Mouse (Mus musculus): ENCODE measurements around the gene Spag7.
A peak's percentile ranks its signal among the peaks of the same experiment; 100 is the strongest.

The Spag7 gene

GRCm38 (mm10) chr11:70679894-70680293 is 10.7 kb upstream of the Spag7 start:
- no peak for DNase-seq

DNA sequence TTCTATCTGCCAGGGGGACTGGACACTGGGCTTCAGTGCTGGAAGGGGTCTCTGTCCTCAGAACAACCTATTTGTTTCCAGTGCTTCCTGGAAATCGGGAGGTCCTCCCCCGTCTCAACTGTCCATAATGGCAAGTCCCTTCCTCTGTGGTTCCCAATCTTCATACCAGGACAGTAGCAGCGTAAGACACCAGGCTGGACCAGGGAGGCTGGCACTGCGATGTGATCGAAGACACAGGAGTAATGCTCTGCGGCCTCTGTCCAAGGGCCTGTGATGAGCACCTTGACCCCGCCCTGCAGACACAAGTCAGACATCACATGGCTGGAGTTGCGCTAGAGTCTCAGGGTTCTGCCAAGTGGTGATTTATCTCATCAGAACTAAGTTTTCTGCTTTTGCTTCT is 10.1 kb upstream of the Spag7 start:
- DNase-seq, result no peak

GRCm38 (mm10) chr11:70678576-70678975 is 9.4 kb upstream of the Spag7 start:
- no peak for DNase-seq

- no peak for DNase-seq
These were observed 8.9 kb upstream of the Spag7 start for GRCm38 (mm10) chr11:70678092-70678491.

DNA sequence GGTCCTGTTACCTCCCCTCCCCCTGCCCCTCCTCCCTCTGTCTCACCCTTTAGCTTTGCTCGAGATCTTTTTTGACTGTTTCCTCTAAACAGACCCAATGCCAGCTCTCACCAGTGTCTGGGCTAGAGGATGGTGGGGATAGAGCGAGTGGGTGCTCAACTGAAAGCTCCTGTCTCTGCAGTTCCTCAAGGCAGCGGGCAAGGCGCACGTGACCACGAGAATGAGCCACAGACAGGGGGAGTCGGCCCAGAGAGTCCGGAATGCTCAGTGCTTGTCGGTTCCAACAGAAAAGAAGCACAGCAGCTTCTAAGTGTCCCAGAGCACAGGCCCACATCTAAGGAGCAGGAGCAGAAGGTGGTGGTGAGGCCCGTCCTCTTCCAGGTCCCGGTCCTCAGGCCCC is 5.3 kb upstream of the Spag7 start:
- no peak for DNase-seq

DNA sequence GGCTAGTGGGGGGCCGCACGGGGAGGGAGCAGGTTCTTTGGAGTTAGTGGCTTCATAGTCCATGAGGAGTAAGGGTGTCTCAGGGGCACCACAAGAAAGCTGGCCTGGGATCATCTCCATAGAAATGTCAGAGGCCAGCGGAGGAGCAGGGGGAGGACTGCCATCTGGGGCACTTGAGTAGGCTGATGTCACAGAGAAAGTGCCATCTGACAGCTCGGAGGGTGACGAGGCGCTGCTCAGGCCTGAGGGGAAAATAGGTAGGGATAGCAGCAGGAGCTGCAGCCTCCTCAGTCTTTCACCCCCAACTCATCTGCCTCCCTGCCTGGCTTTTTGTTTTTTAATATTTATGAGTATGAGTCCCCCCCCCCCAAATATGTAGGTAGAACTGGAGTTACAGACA is 4.8 kb upstream of the Spag7 start:
- DNase-seq, result no peak

- no peak for DNase-seq
These were observed 2.3 kb upstream of the Spag7 start for GRCm38 (mm10) chr11:70671333-70672047.

DNA sequence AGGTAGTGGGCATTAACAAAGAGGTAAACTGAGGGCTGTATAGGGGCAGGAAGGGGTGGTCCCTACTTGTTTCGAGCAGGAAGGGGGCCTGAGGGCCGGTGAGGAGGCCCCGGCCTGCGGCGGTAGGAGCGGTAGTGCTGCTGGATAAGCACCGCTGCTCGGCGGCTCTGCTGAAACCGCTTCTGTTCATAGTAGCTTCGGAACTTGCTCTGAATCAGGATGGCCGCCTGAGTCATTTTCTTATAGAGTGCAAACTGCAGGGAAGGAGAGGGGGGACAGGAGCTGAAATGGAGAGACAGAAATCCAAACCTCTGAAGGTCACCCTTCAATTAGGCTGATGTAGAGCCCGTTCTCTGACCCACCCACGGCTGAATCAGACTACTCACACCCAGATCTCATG is 1.3 kb upstream of the Spag7 start:
- DNase-seq, result peak; percentile 35

GRCm38 (mm10) chr11:70669582-70670345 is 548 bp upstream of the Spag7 start:
- DNase-seq, result peak; percentile 55

- DNase-seq, result no peak
These were observed 863 bp downstream of the Spag7 start for GRCm38 (mm10) chr11:70668335-70668770.

- DNase-seq, result no peak
These were observed 1.7 kb downstream of the Spag7 start for GRCm38 (mm10) chr11:70667271-70668150.

GRCm38 (mm10) chr11:70666687-70667086 is 2.5 kb downstream of the Spag7 start:
- DNase-seq, result no peak

DNA sequence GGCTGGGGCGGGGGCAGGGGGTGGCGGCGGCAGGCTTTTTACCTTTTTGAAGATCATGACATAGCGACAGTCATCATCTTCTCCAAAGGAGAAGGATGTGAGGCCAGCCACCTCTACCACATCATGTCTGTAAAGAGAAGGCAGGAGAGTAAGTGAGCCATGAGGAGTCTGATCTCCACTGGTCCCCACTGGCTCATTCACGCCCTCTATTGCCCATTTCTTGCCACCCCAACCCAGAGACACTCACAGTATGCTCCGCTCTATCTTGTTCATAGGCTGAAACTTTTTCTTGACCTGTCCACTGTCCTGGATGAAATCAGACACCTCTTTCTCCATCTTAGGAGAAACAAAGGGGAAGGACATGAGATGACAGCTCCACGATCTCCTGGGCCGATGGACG is 4.5 kb downstream of the Spag7 start:
- no peak for DNase-seq

DNA sequence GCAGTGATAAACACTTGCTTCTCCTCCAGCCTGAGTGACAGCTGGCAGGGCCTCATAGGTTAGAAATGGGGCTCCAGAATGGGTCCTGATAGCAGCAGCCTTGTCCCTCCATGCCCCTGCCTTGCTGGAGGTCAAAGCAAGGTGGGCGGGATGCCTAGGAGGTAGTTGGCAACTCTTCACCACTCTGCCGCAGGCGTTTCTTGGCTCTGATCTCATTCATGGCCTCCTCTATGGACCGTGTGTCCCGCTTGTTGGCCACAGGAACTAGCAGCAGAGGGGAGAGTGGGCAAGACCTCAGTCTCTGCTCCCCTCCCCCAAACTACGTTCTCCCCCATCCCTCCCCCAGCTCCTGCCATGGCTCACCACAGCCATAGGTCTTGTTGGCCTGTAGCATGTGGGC is 5.3 kb downstream of the Spag7 start:
- DNase-seq, result no peak

DNA sequence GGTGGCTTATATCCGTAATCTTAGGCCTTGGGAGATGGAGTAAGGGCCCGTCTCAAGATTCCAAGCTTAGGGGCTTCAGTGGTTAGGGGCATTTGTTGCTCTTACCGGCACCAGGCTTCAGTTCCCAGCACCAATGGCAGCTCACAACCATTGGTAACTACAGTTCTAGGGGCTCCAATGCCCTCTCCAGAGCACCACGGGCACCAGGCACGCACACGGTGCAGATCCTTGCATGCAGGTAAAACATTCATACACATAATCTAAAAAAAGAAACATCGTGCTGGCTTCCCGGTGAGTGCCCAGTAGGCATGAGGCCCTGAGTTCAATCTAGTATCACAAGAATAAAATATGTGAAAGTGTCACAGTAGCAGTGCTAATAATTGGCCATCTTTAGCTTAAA is 6.1 kb downstream of the Spag7 start:
- DNase-seq, result no peak

- no peak for DNase-seq
These were observed 8.6 kb downstream of the Spag7 start for GRCm38 (mm10) chr11:70660571-70660970.

DNA sequence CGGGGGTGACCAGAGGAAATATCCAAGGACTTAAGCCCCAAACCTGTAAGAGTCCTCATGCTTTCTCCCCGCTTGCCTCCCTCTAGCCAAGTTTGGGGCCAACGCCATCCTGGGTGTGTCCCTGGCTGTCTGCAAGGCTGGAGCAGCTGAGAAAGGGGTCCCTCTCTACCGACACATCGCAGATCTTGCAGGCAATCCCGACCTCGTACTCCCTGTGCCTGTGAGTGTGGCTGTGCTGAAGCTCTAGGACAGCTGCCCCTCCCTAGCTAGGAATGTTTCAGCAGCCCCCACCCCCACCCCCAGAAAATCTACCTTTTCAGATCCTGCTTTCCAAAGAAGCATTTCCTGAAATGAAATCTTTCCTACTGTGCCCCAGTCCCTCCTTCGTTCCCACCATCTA is 10.3 kb downstream of the Spag7 start:
- no peak for DNase-seq

DNA sequence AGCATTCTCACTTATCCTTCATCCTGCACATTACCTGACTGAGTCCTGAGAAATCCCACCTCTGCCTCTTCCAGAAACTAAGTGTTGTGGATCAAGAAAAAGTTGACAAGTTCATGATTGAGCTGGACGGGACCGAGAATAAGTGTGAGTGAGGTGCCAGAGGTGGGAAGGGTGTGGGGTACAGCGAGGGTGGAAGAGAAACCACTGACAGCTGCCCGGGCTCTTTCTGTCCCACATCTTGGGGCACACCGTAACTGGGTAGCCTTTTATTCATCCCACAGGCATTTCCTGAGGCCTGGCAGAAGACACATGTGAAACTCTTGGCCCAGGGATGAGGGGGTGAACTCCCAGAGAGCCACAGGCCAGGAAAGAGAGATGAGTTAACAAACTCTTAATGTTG is 10.7 kb downstream of the Spag7 start:
- no peak for DNase-seq

DNA sequence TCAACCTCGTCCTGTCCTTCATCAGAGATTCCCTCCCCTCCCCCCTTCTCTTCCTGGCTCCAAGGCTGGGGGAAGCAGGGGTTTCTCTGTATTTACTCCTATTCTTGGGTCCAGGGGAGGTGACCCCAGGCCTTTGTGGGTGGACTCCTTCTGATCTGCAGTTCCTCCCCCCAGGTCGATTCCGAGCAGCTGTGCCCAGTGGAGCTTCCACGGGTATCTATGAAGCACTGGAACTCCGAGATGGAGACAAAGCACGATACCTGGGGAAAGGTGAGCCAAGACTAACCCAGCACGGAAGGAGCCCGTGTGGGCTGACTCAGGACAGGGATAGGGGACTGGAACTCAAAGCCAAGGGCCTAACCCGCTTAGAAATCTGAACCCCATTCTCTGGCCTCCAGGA is 11.2 kb downstream of the Spag7 start:
- no peak for DNase-seq

GRCm38 (mm10) chr11:70657573-70657972 is 11.6 kb downstream of the Spag7 start:
- DNase-seq, result no peak

- DNase-seq, result no peak
These were observed 12.3 kb downstream of the Spag7 start, which contains the start of gene Eno3 for GRCm38 (mm10) chr11:70656964-70657363. Eno3 (plus strand) TSS chr11:70657202.

DNA sequence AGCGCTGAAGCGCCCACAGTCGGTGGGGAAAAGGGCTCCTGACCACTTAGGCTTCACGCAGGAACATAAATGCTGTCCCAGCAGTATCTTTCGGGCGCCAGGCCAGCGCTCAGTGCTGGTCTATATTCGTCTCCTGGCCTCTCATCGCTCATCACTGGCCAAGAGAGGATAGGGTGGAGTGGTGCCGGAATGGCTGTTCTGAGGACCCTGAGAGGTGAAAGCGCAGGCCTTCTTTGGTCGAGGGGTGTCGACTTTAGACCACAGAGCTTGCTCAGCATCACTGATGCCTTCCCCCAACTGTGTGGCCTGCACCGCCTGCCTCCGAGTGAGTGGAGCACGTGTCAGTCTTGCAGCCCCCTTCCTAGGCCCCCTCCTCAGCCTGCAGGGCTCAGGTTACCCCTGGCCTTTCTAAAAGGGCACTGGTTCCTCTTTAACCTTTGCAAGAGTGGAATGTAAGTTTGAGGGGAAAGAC is 12.7 kb downstream of the Spag7 start:
- no peak for DNase-seq
